Mouse (Mus musculus): Measurements from ENCODE around the gene Zfp941. TPM values are rescaled to one million over a fixed set of nuclear protein-coding genes. Genes with fewer than 3 reads are reported as not detected.

Zfp941 gene
- polyA plus RNA-seq, 1 experiment from 2014 or later = 1.00 TPM

DNA sequence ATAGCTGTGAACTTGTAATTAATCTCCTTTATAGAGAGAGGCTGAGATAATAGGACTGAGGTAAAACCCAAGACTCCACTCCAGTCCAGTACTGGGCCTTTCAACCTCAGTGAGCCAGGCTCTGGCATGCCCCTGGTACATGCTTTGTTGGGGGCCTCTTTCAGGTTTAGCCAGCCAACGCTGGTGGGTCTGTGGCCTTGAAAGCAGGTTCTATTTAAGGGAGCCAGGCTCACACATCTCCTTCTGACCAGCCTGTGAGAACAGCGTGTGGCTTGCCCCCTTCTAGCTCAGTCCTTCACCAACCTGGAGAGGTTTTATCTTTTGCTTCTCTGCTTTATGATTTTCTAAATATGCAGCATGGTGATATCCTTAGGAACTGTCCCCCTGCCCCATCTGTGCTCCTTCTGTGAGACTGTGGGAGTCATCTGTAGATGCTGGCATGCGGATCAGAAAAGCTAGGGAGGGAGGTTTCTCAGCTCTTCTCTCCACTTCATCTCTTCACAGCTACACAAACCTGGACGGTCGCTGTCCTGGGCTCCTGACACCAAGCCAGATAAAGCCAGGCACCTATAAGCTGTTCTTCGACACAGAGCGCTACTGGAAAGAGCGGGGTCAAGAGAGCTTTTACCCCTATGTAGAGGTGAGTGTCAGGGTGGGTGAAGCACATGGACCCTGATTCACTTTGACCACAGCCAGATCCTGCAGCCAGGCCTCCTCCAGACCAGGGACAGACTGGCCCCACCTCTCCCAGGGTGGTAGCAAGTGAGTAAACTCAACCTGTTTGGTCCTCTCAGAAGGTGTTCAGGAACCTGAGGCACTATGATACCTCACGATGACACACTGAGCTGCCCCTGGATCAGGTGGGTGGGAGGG is 14.5 kb upstream of the Zfp941 start:
- 77% methylated on average over 9 of the region's 9 CpGs for WGBS

DNA sequence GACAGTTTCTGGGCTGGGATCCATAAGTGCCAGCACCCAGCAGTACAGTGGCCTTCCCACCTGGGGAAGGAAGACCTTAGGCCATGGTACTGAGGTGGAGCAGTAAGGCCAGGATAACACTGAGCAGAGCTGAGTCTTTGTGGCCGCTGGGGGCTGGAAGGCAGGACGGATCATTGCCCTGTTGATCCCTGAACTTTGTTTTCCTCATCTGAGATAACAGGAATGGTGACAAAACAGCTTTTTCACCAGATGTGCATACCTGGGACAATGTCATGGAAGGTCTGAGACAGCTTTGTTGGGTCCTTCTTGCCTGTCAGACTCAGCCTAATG is 13.7 kb upstream of the Zfp941 start:
- 76% methylated on average over 2 of the region's 2 CpGs for WGBS
- Histone ChIP-seq H3K9me3 (no peaks in the 10 kb centered on the region), H3K4me1 (no peaks in the 10 kb centered on the region), H3K4me3 (no peak overlapping the region), H3K9ac (no peak overlapping the region), H3K27ac (no peak overlapping the region), H3K4me2 (no peak overlapping the region), H3K27me3 (0 out of 2 replicates have a peak, but pooled peaks cover 5% of the 10 kb centered on the region), H3K36me3 (no peaks in the 10 kb centered on the region)
- ATAC-seq (ENCODE audit: insufficient number of reproducible peaks, low FRiP score, low TSS enrichment, low read depth) = 0 out of 2 replicates have a peak, but pooled peaks have one; percentile 1

More for the DNA sequence above, 14.5 kb upstream of the Zfp941 start:
- H3K27ac ChIP-seq = no peak overlapping the region
- ATAC-seq (ENCODE audit: insufficient number of reproducible peaks, low FRiP score, low TSS enrichment, low read depth) = no peak
- H3K4me3 ChIP-seq = no peak overlapping the region
- H3K27me3 ChIP-seq = peaks cover 5% of the 10 kb centered on the region; the same call in 1 of the 2 replicates
- H3K36me3 ChIP-seq = no peaks in the 10 kb centered on the region
- H3K9me3 ChIP-seq = no peaks in the 10 kb centered on the region
- H3K4me2 ChIP-seq = no peak overlapping the region
- H3K9ac ChIP-seq = no peak overlapping the region
- no peaks in the 10 kb centered on the region for H3K4me1 ChIP-seq

DNA sequence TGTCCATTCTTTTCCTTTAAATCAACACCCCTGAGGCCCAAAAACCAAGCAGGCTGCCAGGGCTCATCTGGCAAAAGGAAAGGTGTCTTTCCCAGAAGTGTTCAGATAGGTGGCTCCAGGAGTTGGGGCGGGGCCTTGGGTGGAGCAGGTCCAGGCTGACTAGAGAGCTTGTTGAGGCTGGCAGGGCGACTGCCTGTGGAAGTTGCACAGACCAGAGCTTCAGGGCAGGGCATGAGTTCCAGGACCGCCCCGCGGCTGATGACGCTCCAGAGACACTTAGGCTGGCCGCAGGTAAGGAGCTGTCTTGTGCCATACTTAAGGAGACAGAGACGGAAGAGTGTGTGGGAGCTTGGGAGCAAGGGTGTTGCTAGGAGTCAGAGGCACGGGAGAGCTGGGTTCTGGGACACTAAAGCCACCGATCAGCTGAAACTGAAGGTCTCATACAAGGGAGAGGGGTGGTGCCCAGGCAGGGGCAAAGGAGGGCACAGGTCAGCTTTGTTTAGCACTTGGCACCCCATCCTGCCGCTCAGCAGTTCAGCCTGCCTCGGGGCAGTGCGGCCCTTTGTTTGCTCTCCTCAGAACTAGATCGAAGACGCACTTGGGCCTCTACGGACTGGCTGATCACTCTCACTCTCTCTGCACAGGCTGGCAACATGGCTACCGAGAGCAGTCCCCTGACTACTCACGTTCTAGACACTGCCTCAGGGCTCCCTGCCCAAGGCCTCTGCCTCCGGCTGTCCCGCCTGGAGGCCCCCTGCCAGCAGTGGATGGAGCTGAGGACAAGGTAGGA is 13.2 kb upstream of the Zfp941 start, which contains the start of gene Urah:
Gene Urah (plus strand): TSS at position 51 of the 790 bp plus-strand sequence.
- Histone ChIP-seq H3K27ac (no peak within 1 kb of the TSS), H3K4me1 (no peaks in the 10 kb centered on the region), H3K27me3 (0 out of 2 replicates have a peak, but pooled peaks cover 5% of the 10 kb centered on the region), H3K36me3 (no peaks in the 10 kb centered on the region), H3K4me3 (no peak within 1 kb of the TSS), H3K4me2 (no peak within 1 kb of the TSS), H3K9ac (no peak within 1 kb of the TSS), H3K9me3 (no peaks in the 10 kb centered on the region)
- 43% methylated on average over 20 of the region's 20 CpGs for WGBS
- peak; percentile 26; the same call in 1 of the 2 replicates for ATAC-seq (ENCODE audit: insufficient number of reproducible peaks, low FRiP score, low TSS enrichment, low read depth)

DNA sequence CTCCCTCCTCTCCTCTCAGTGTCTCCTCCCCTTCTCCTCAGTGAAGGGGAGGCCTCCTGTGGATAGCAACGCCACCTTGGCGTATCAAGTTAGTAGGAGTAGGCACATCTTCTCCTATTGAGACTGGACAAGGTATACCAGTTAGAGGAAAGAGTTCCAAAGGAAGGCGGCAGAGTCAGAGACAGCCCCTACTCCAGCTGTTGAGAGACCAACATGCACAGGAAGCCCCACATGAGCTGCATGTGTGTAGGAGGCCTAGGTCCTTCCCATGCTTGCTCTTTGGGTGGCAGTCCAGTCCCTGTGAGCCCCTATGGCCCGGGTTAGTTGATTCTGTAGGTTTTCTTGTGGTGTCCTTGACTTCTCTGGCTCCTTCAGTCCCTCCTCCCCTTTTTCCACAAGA is 11.4 kb upstream of the Zfp941 start:
- WGBS = 83% methylated on average over 4 of the region's 4 CpGs

DNA sequence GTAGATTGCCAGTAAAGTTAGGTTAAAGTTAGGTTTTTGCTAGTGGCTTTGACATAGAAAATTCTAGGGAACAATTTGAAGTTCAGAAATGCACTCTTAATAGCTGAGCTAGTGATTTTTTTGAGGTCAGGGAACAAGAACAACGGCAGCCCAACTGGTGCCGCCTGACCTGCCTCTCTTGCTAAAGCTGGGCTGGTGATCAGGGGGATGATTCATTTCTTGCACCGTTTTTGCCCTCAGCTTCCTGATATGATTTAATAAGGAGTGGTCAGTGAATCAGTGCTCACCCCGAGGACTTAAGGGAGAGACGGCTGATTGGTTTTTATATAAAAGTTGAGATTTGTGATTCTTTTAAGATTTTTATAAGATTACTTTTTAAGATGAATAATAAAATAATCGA is 9.5 kb upstream of the Zfp941 start:
- Histone ChIP-seq H3K4me1 (no peaks in the 10 kb centered on the region), H3K9ac (no peak overlapping the region), H3K27me3 (0 out of 2 replicates have a peak, but pooled peaks cover 5% of the 10 kb centered on the region), H3K27ac (no peak overlapping the region), H3K4me3 (no peak overlapping the region), H3K9me3 (no peaks in the 10 kb centered on the region), H3K4me2 (no peak overlapping the region), H3K36me3 (no peaks in the 10 kb centered on the region)
- 67% methylated on average over 6 of the region's 6 CpGs for WGBS
- ATAC-seq (ENCODE audit: insufficient number of reproducible peaks, low FRiP score, low TSS enrichment, low read depth) = no peak

More for the DNA sequence above, 11.4 kb upstream of the Zfp941 start:
- Histone ChIP-seq H3K4me1 (no peaks in the 10 kb centered on the region), H3K27me3 (0 out of 2 replicates have a peak, but pooled peaks cover 5% of the 10 kb centered on the region), H3K9me3 (no peaks in the 10 kb centered on the region), H3K4me3 (no peak overlapping the region), H3K9ac (no peak overlapping the region), H3K4me2 (no peak overlapping the region), H3K27ac (no peak overlapping the region), H3K36me3 (no peaks in the 10 kb centered on the region)
- ATAC-seq (ENCODE audit: insufficient number of reproducible peaks, low FRiP score, low TSS enrichment, low read depth) = no peak

DNA sequence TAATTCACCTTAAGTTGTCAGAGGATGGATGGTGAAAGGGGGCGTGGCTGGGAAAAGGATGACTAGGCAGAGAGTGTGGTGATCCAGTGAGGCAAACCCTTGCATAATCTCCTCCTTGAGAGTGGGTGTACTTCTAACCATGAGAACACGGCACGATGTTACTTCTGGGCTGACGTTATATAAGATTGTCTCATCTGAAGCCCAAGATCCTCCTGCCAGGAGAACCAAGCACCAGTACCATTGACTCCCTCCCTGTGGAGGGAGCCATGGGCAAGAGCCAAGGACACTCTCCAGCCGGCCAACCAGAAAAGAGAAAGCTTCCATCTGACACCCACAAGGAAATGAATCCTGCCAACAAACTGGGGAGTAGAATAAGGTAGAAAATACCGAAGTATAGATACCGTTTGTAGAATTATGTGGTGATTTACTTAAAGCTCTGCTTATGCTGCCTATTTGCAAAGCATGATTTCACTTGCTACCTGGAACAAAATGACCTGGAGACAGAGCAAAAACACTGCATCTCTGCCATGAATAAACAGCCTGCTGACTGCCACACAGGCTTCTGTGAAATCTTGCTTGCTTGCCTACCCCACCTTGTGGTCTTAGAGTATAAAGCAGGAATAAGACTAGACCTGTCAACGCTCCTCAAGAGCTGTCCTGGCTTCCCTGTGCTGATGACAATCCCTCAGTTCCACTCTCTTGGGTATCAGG is 6.3 kb upstream of the Zfp941 start:
- Histone ChIP-seq H3K9ac (no peak overlapping the region), H3K4me1 (no peaks in the 10 kb centered on the region), H3K4me3 (no peak overlapping the region), H3K27me3 (no peaks in the 10 kb centered on the region), H3K27ac (no peak overlapping the region), H3K36me3 (no peaks in the 10 kb centered on the region), H3K4me2 (no peak overlapping the region), H3K9me3 (no peaks in the 10 kb centered on the region)
- no peak for ATAC-seq (ENCODE audit: insufficient number of reproducible peaks, low FRiP score, low TSS enrichment, low read depth)
- 30% methylated on average over 8 of the region's 8 CpGs for WGBS

DNA sequence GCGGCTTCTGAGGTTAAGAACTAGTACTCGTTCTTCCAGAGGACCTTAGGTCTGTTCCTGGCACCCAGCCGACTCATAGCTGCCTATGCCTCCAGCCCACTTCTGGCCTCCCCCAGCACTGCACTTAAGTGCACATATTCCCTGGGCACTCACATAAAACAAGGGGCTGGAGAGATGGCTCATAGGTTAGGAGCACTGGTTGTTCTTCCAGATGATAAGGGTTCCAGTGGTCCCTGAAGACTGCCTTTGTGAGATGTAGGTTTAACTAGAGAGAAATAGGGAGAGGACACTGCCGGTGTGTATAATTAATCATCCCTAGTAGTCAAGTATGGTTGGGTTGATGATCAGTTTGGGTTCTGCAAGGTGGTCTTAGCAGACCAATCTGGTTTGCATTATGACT is 753 bp upstream of the Zfp941 start:
- 86% methylated on average over 4 of the region's 4 CpGs for WGBS
- H3K4me3 ChIP-seq = no peak overlapping the region
- no peak for ATAC-seq (ENCODE audit: insufficient number of reproducible peaks, low FRiP score, low TSS enrichment, low read depth)
- H3K9me3 ChIP-seq = no peaks in the 10 kb centered on the region
- no peaks in the 10 kb centered on the region for H3K27me3 ChIP-seq
- no peaks in the 10 kb centered on the region for H3K36me3 ChIP-seq
- no peak overlapping the region for H3K4me2 ChIP-seq
- no peak overlapping the region for H3K27ac ChIP-seq
- H3K9ac ChIP-seq = no peak overlapping the region
- H3K4me1 ChIP-seq = peaks cover 8% of the 10 kb centered on the region; the same call in 1 of the 2 replicates

DNA sequence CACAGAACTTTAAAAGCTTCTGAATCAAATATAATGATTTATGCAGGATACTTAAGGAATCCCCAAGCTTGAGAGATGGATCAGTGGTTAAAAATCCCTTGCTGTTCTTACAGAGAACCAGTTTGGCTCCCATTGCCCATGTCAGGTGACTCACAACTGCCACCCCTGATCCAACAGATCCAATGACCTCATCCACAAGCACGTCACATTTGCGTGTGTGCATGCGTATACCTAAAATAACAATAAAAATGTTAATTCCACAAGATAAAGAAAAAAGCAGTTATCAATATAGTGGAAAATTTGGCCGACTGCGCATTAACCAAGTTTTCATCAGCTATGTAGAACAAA is 699 bp downstream of the Zfp941 start:
- H3K4me3 ChIP-seq = peak overlapping the region; percentile 44

DNA sequence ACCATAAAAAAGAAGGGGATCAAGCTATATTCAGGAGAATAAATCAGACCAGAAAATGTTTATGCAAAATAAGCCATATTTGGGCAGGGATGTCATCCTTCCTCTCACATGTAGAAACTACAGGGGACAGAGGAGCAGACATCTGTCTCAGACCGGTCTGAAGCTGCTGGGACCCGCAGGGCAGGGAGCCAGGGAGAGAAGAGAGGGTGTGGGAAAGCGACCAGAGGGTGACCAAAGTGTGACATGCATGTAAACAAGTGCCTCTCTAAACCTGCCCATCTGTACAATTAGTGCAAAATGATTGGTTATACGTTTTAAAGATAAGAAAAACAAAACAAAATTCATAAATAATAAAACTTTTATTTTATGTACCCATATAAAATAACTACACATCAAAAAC is 1.8 kb downstream of the Zfp941 start:
- 71% methylated on average over 4 of the region's 4 CpGs for WGBS

More for the DNA sequence above, 699 bp downstream of the Zfp941 start:
- no peaks in the 10 kb centered on the region for H3K27me3 ChIP-seq
- no peaks in the 10 kb centered on the region for H3K36me3 ChIP-seq
- no peak for ATAC-seq (ENCODE audit: insufficient number of reproducible peaks, low FRiP score, low TSS enrichment, low read depth)
- H3K9me3 ChIP-seq = no peaks in the 10 kb centered on the region
- H3K9ac ChIP-seq = no peak overlapping the region; the same call in 1 of the 2 replicates
- no peak overlapping the region for H3K27ac ChIP-seq
- H3K4me2 ChIP-seq = peak overlapping the region; percentile 72
- WGBS = 45% methylated on average over 5 of the region's 5 CpGs
- H3K4me1 ChIP-seq = peaks cover 8% of the 10 kb centered on the region; the same call in 1 of the 2 replicates

DNA sequence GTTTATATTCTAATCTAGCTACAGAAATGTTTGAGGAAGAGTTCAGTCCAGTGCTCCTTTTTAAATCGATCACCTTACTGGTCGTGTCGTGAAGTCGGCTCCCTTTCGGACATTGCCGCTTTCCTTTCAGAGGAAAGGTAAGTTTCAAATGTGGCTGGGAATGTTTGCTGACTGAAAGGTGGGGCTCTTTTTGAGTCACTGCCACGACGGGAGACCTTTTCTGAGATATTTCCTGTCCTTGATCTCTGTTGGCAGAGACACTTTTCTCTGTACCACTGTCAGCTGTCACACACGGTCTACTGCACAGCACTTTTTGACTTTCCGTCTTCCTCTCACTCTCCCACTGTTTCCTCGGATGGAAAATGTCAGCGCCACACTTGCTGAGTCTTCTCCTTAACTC is 9.1 kb downstream of the Zfp941 start:
- Histone ChIP-seq H3K9ac (no peak overlapping the region), H3K4me3 (no peak overlapping the region)
- WGBS = 91% methylated on average over 12 of the region's 12 CpGs

More for the DNA sequence above, 1.8 kb downstream of the Zfp941 start:
- Histone ChIP-seq H3K36me3 (no peaks in the 10 kb centered on the region), H3K27ac (no peak overlapping the region), H3K4me3 (no peak overlapping the region), H3K9me3 (no peaks in the 10 kb centered on the region), H3K9ac (no peak overlapping the region), H3K4me2 (no peak overlapping the region), H3K4me1 (peaks cover 8% of the 10 kb centered on the region; the same call in 1 of the 2 replicates), H3K27me3 (no peaks in the 10 kb centered on the region)
- no peak for ATAC-seq (ENCODE audit: insufficient number of reproducible peaks, low FRiP score, low TSS enrichment, low read depth)

DNA sequence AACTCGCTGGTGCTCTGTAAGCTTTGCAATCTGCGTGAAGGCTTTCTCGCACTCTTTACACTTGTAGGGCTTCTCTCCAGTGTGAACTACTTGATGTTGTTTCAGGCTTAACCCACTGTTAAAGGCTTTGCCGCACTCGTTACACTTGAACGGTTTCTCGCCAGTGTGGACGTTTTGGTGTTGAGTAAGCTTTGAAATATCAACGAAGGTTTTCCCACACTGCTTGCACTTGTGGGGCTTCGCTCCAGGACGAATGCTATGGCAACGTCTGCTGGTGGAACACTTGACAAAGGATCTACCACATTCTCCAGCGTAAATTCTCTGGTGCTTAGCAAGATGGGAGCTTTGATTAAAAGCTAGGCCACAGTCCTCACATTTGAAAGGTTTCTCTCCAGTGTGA is 10.3 kb downstream of the Zfp941 start:
- WGBS = 91% methylated on average over 13 of the region's 13 CpGs

More for the DNA sequence above, 9.1 kb downstream of the Zfp941 start:
- Histone ChIP-seq H3K27me3 (no peaks in the 10 kb centered on the region), H3K27ac (no peak overlapping the region), H3K9me3 (no peaks in the 10 kb centered on the region), H3K36me3 (peaks cover 6% of the 10 kb centered on the region; the same call in 1 of the 2 replicates), H3K4me2 (no peak overlapping the region), H3K4me1 (no peaks in the 10 kb centered on the region)
- no peak for ATAC-seq (ENCODE audit: insufficient number of reproducible peaks, low FRiP score, low TSS enrichment, low read depth)

More for the DNA sequence above, 10.3 kb downstream of the Zfp941 start:
- Histone ChIP-seq H3K36me3 (peaks cover 6% of the 10 kb centered on the region; the same call in 1 of the 2 replicates), H3K4me3 (no peak overlapping the region), H3K9me3 (no peaks in the 10 kb centered on the region), H3K4me2 (no peak overlapping the region), H3K27ac (no peak overlapping the region), H3K27me3 (no peaks in the 10 kb centered on the region), H3K9ac (no peak overlapping the region), H3K4me1 (no peaks in the 10 kb centered on the region)
- no peak for ATAC-seq (ENCODE audit: insufficient number of reproducible peaks, low FRiP score, low TSS enrichment, low read depth)

Data from limb, embryonic 15.5 days (tissue).